Mouse (Mus musculus): Measurements from ENCODE around the gene Rgs5. TPM values are rescaled to one million over a fixed set of nuclear protein-coding genes. Genes with fewer than 3 reads are reported as not detected.

Gene Rgs5
- total RNA-seq (2023), result under 1 TPM in 1 of 2 experiments, not detected in 1; 0.22 TPM

DNA sequence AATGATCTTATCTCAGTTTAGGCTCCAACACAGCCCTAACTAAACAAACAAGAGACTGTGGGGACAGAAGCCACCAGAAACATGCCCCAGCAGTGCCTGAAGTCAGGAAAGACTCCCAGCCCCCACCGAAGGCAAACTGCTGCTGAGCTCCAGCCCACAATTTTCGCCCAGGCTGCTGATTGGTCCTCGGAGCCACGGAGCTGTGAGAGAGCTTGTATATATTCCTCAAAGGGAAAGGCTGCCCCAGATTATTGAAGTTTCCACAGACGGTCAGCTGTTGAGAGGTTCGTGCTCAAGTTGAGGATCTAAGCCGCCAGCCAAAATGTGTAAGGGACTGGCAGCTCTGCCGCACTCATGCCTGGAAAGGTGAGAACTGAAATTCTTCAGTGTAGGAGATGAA, at the start of gene Rgs5:
TSS of gene Rgs5 (plus strand) at position 246 of the 400 bp plus-strand sequence.

Other genes starting within 250 kb of the Rgs5 start
- 10 to 100 TPM; 41.4 to 47.0 TPM for gene Nuf2, start 124.0 kb upstream of the Rgs5 start, total RNA-seq (2023)
- not detected for gene Rgs4, start 92.1 kb downstream of the Rgs5 start, total RNA-seq (2023)